Mouse (Mus musculus): ENCODE measurements at regions not wholly inside any gene's neighbourhood (a gene's known extent, or its start where the extent isn't known, plus 50 kb on each side); places are given as distances from the start of the nearest gene placed in this dataset.

DNA sequence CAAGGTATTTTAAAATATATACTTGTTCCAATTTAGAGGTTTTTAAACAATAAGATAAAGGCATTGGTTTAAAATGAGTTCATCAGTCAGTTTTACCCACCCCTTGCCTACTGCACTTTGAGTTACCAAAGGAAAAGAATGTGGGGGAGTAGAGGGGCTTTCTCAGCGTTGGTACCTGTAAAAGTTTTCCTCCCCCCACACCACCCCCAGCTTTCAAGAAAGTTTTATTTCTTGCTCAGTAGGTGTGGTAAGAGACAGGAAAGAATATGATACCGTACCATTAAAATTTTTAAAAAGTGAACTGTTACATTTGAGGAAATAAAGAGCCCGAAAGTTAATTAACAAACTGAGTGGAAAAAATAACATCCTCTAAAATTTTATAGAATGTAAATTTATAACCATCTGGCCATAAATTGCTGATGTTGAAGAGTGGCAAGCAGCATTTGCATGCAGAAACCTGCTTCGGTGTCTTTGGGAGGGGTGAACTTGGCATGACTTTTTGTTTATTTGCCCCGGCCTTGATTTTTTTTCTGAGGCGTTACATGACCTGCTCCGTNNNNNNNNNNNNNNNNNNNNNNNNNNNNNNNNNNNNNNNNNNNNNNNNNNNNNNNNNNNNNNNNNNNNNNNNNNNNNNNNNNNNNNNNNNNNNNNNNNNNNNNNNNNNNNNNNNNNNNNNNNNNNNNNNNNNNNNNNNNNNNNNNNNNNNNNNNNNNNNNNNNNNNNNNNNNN lies 346.1 kb downstream of the Tfec start:
- no peak for ATAC-seq (ENCODE audit: low FRiP score)
- Histone ChIP-seq H3K36me3 (no peaks in the 10 kb centered on the region), H3K27me3 (replicated peaks) (no peaks in the 10 kb centered on the region), H3K4me3 (replicated peaks) (no peak overlapping the region), H3K4me1 (peaks cover 3% of the 10 kb centered on the region; the same call in 1 of the 2 replicates), H3K9me3 (replicated peaks) (no peaks in the 10 kb centered on the region), H3K4me2 (no peak overlapping the region), H3K9ac (replicated peaks) (no peak overlapping the region), H3K27ac (replicated peaks) (no peak overlapping the region)
- WGBS: 42% methylated on average over 7 of the region's 7 CpGs

DNA sequence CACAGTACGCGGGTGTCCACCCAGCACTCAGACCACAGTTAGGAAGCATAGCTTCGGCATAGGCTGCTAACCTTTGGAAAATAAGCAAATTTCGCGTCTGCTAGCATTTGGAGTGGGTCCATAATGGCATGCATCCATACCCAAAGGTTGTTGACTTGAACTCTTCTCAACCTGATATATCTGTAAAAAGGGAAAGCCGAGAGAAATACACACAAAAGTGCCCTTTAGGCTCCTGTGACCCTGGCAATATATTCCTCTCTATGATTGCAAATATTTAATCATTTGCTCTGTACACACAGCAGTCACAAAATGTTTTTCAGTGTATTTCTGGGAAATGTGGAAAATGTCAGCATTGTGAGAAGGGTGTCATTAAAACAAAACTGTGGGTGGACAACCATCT lies 347.1 kb downstream of the Tfec start:
- H3K9me3 ChIP-seq (replicated peaks): no peaks in the 10 kb centered on the region
- no peak overlapping the region for H3K27ac ChIP-seq (replicated peaks)
- no peak overlapping the region for H3K4me2 ChIP-seq
- no peaks in the 10 kb centered on the region for H3K27me3 ChIP-seq (replicated peaks)
- no peak overlapping the region for H3K9ac ChIP-seq (replicated peaks)
- peaks cover 3% of the 10 kb centered on the region; the same call in 1 of the 2 replicates for H3K4me1 ChIP-seq
- no peaks in the 10 kb centered on the region for H3K36me3 ChIP-seq
- ATAC-seq (ENCODE audit: low FRiP score): no peak
- WGBS: 88% methylated on average over 6 of the region's 6 CpGs
- H3K4me3 ChIP-seq (replicated peaks): no peak overlapping the region

DNA sequence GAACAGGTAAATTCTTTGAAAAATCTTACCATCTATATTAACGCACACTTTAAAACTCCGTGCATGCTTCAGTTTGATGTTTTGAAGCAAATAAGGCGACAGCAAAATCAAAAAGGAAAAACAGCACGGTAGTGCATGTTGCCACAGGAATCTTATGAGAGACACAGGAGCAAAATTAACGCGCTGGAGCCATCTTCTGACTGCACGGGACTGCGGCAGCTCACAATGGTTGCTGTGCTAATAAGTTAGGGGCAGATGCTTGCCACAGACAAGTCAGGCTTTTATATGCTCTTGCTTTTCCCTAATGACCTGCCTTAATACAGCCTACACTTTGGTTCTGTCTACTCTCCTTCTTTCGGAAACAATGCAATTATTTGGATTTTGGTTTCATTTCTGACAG lies 347.8 kb downstream of the Tfec start:
- Histone ChIP-seq H3K36me3 (no peaks in the 10 kb centered on the region), H3K4me1 (peaks cover 3% of the 10 kb centered on the region; the same call in 1 of the 2 replicates), H3K9ac (replicated peaks) (no peak overlapping the region), H3K9me3 (replicated peaks) (no peaks in the 10 kb centered on the region), H3K4me2 (no peak overlapping the region), H3K27me3 (replicated peaks) (no peaks in the 10 kb centered on the region), H3K4me3 (replicated peaks) (no peak overlapping the region), H3K27ac (replicated peaks) (no peak overlapping the region)
- ATAC-seq (ENCODE audit: low FRiP score): peak; percentile 57; the same call in 1 of the 2 replicates
- 44% methylated on average over 9 of the region's 9 CpGs for WGBS

DNA sequence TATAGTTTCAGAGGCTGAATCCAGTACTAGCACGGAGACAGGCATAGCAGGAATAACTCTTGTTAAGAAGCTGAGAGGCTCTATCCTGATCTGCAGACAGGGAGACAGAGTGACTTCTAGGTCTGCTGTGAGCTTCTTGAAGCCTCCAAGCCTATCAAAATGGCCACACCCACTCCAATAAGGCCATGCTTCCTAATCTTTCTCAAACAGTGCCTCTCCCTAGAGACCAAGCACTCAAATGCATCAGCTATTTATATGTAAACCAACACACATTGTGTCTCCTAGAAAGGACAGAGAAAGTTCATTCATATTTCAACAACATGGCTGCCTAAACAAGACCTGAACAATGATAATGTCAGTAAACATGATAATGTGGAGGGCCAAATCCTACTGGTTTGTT lies 384.2 kb downstream of the Tfec start:
- no peak for ATAC-seq (ENCODE audit: low FRiP score)
- Histone ChIP-seq H3K9me3 (replicated peaks) (no peaks in the 10 kb centered on the region), H3K36me3 (no peaks in the 10 kb centered on the region), H3K4me3 (replicated peaks) (no peak overlapping the region), H3K27ac (replicated peaks) (no peak overlapping the region), H3K27me3 (replicated peaks) (no peaks in the 10 kb centered on the region), H3K9ac (replicated peaks) (no peak overlapping the region), H3K4me2 (no peak overlapping the region), H3K4me1 (no peaks in the 10 kb centered on the region)
- WGBS: 57% methylated on average over 1 of the region's 1 CpGs

DNA sequence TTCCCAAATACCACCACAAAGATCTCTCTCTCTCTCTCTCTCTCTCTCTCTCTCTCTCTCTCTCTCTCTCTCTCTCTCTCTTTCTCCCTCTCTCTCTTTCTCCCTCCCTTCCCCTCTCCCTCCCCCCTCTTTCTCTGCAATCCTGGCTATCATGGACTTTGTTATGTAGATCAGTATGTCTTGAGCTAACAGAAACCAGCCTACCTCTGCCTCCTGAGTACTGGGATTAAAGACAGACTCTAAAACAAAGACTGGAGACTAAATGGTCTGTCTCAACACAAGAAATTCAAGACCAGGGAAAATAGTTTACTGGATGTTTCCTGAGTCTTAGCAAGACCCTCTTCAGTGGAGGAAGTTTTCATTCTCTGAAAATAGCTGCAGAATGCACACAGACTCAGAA lies 384.7 kb downstream of the Tfec start:
- H3K4me2 ChIP-seq: no peak overlapping the region
- no peaks in the 10 kb centered on the region for H3K27me3 ChIP-seq (replicated peaks)
- ATAC-seq (ENCODE audit: low FRiP score): no peak
- H3K9ac ChIP-seq (replicated peaks): no peak overlapping the region
- no peak overlapping the region for H3K27ac ChIP-seq (replicated peaks)
- no peaks in the 10 kb centered on the region for H3K4me1 ChIP-seq
- no peak overlapping the region for H3K4me3 ChIP-seq (replicated peaks)
- no peaks in the 10 kb centered on the region for H3K9me3 ChIP-seq (replicated peaks)
- H3K36me3 ChIP-seq: no peaks in the 10 kb centered on the region

DNA sequence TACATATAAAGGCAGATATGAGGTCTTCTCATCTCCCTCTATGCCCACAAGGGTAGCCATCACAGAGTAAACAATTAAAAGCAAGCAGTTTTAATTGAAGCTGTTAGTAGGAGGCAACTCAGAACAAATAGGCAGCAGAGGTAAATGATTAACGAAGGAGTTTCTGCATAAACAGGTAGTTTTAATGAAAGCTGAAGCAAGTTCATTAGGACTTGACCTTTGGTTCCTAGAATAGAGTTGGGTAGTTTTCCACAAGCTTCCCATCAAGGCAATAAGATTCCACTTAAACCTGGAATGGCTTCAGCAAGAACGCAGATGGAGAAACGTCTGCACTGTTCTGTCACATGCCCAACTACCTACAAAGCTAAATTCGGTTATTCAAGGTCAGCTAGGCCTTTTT lies 394.4 kb downstream of the Tfec start:
- no peak for ATAC-seq (ENCODE audit: low FRiP score)
- no peaks in the 10 kb centered on the region for H3K4me1 ChIP-seq
- WGBS: 85% methylated on average over 4 of the region's 4 CpGs
- H3K4me3 ChIP-seq (replicated peaks): no peak overlapping the region
- H3K9ac ChIP-seq (replicated peaks): no peak overlapping the region
- no peaks in the 10 kb centered on the region for H3K27me3 ChIP-seq (replicated peaks)
- no peak overlapping the region for H3K27ac ChIP-seq (replicated peaks)
- peaks cover 5% of the 10 kb centered on the region; the same call in 1 of the 2 replicates for H3K9me3 ChIP-seq (replicated peaks)
- H3K4me2 ChIP-seq: no peak overlapping the region
- H3K36me3 ChIP-seq: no peaks in the 10 kb centered on the region

DNA sequence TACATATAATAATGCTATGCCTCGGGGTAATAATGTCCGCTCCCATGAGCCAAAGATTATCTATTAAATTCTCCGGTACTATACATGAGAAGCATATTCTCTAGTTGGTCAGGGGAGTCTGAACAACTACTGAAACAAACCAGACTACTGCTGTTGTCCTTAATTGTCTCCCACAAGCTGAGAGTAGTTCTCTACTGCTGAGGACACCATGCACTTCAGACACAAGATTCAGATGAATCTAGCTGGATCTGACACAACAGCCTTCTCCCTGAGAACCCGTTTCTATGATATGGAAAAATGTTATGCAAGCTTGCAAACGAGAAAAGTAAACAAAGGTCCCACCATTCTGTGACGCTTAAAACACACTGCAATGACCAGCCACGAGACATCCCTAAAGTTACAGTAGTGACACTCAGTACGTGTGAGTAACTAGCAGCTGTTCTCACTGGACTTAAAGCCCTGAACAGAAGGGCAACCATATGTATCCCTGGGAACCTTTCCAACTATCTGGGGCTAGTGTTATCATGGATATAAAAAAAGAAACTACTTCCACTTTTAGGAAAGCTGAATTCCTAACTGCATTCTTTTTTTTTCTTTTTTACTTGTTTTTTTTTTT lies 411.1 kb downstream of the Tfec start:
- Histone ChIP-seq H3K9ac (replicated peaks) (no peak overlapping the region), H3K4me3 (replicated peaks) (no peak overlapping the region), H3K4me2 (no peak overlapping the region), H3K27ac (replicated peaks) (no peak overlapping the region), H3K4me1 (no peaks in the 10 kb centered on the region), H3K9me3 (replicated peaks) (no peaks in the 10 kb centered on the region), H3K27me3 (replicated peaks) (no peaks in the 10 kb centered on the region), H3K36me3 (no peaks in the 10 kb centered on the region)
- ATAC-seq (ENCODE audit: low FRiP score): no peak
- 78% methylated on average over 8 of the region's 8 CpGs for WGBS

DNA sequence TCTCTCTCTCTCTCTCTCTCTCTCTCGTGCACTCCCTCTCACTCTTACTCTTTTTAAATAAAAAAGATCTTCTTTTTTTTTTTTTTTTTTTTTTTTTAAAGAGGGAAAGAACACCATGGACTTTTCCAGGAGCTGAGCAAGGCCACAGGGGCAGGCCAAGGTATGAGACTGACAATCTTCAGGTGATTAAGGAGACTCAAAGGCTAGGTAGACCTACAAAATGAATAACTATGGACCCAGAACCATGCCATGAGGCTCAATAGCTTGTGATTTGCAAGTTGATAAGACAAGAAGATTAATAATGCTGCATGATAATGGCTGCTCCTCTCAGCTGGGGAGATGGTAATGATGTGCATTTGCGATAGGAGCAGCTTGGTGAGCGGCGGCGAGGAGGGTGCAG lies 414.9 kb downstream of the Tfec start:
- Histone ChIP-seq H3K4me3 (replicated peaks) (no peak overlapping the region), H3K36me3 (no peaks in the 10 kb centered on the region), H3K27me3 (replicated peaks) (no peaks in the 10 kb centered on the region), H3K4me2 (no peak overlapping the region), H3K9ac (replicated peaks) (no peak overlapping the region), H3K9me3 (replicated peaks) (no peaks in the 10 kb centered on the region), H3K27ac (replicated peaks) (no peak overlapping the region), H3K4me1 (no peaks in the 10 kb centered on the region)
- ATAC-seq (ENCODE audit: low FRiP score): no peak
- WGBS: 52% methylated on average over 5 of the region's 5 CpGs

DNA sequence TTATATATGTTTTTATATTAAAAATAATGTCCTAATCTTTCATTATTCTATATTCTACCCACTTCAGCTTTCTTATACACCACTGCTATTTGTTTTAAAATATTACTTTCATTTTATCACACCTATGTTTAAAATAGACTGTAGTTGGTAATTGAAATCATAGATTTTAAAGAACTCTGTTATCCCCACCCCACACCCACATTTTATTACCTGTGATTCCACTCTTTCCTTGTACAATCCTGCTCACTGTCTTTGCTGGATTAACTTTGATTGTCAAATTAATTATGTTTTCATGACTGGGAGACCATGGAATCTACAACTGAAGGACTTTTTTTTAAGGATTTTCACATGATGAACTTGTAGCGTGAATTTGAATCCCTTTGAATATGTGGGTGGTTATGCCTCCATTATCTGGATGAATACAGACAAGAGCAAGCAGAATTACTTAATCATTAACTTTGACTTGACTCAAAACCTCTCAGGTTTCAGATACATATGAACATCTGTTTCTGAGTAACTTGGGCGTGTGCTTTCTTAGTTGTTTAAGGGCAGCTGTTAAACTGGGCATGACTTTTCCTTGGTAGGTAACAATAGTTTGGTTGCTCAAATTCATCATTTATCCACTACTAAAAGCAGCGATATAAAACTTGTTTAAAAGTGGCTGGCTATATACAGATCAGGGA lies 429.4 kb downstream of the Tfec start:
- no peak for ATAC-seq (ENCODE audit: low FRiP score)
- H3K36me3 ChIP-seq: no peaks in the 10 kb centered on the region
- H3K27ac ChIP-seq (replicated peaks): no peak overlapping the region
- H3K4me2 ChIP-seq: no peak overlapping the region
- no peak overlapping the region for H3K4me3 ChIP-seq (replicated peaks)
- no peak overlapping the region for H3K9ac ChIP-seq (replicated peaks)
- WGBS: 91% methylated on average over 3 of the region's 3 CpGs
- no peaks in the 10 kb centered on the region for H3K4me1 ChIP-seq
- no peaks in the 10 kb centered on the region for H3K27me3 ChIP-seq (replicated peaks)
- no peaks in the 10 kb centered on the region for H3K9me3 ChIP-seq (replicated peaks)

DNA sequence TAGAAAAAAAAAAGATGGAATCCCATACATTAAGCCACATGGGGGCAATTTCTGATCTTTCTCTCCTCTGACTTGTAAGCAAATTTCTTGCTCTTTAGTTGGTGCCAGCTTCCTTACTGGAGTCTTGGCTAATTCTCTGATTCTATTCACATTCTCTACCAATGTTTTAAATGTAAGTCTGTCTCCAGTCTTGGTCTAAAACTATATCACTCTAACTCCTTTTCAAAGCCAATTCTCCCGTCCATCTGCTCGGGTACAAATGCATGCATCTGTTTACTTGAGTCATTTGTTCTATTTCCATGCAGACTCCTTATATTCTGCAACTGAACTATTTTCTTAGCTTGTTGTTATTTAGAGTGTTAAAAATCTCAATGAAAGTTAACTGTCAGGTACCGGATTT lies 440.0 kb downstream of the Tfec start:
- no peak for ATAC-seq (ENCODE audit: low FRiP score)
- Histone ChIP-seq H3K4me3 (replicated peaks) (no peak overlapping the region), H3K9ac (replicated peaks) (no peak overlapping the region), H3K4me1 (no peaks in the 10 kb centered on the region), H3K27ac (replicated peaks) (no peak overlapping the region), H3K4me2 (no peak overlapping the region), H3K36me3 (no peaks in the 10 kb centered on the region), H3K27me3 (replicated peaks) (no peaks in the 10 kb centered on the region), H3K9me3 (replicated peaks) (no peaks in the 10 kb centered on the region)
- 79% methylated on average over 3 of the region's 3 CpGs for WGBS

Measured in neural tube, embryonic 15.5 days (tissue).